Mouse (Mus musculus) erythroblast, embryonic 14.5 days (primary cell): ENCODE measurements around the gene Tspan9.

Experiments
- GATA1 ChIP-seq: IDR thresholded peaks from 2 replicates; pipeline ENCODE4 v1.6.1; 2012; ENCODE audit warnings: low read length, inconsistent platforms, mixed read lengths
- TAL1 ChIP-seq: IDR thresholded peaks from 3 replicates; pipeline ENCODE4 v1.6.1; 2012; ENCODE audit warnings: low read length, inconsistent platforms, mixed read lengths

- no peak for TF ChIP-seq GATA1
- no peak for TF ChIP-seq TAL1
These were observed 46.9 kb downstream of the Tspan9 start for GRCm38 (mm10) chr6:128096521-128096920.
